Mouse (Mus musculus): Measurements from ENCODE around the gene Zfp423. TPM values are rescaled to one million over a fixed set of nuclear protein-coding genes. Genes with fewer than 3 reads are reported as not detected.

Gene Zfp423
- polyA plus RNA-seq, 1 experiment from 2014 or later = 6.1 TPM

GRCm38 (mm10) chr8:87802571-87802970, 156.8 kb downstream of the Zfp423 start:
- H3K4me1 ChIP-seq (replicated peaks; ENCODE audit: insufficient read depth, low read length) = peaks cover 8% of the 10 kb centered on the region; the same call in 1 of the 2 replicates
- DNase-seq (ENCODE audit: low spot score) (no peak), ATAC-seq (replicated peaks; ENCODE audit: low FRiP score, low read depth) (no peak)
- H3K27me3 ChIP-seq (ENCODE audit: insufficient read depth, low read length) = no peaks in the 10 kb centered on the region
- H3K9me3 ChIP-seq (replicated peaks; ENCODE audit: low read length) = no peaks in the 10 kb centered on the region
- H3K4me2 ChIP-seq (ENCODE audit: low read length) = no peak overlapping the region
- no peak overlapping the region for H3K9ac ChIP-seq (ENCODE audit: low read depth, low read length)
- 44% methylated on average over 3 of the region's 3 CpGs for WGBS
- no peak overlapping the region for H3K4me3 ChIP-seq (replicated peaks; ENCODE audit: low read depth, low read length)
- no peak overlapping the region for H3K27ac ChIP-seq
- TF ChIP-seq CTCF (IDR thresholded peaks at IDR 0.05; ENCODE audit: low read depth) = no peak
- H3K36me3 ChIP-seq (ENCODE audit: insufficient read depth, low read length) = no peaks in the 10 kb centered on the region

DNA sequence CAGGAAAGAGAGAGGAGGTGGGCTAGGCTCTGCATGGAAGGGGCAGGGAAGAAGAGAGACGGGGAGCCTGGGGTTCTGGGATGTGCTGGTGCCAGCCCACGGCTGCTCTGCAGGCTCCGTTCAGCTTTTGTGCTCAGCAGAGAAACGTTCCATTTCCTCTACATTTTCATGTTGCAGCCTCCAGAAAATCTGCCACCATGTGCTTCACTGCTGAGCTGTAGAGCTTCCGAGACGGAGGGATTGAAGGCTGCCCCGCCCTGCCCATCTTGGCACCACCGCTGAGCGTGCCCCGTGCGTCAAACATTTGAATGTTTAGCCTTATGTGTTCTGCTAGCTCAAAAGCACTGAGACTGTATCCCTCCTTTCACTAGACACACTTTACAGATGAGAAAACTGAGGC, 159.3 kb downstream of the Zfp423 start:
- no peak overlapping the region for H3K9ac ChIP-seq (ENCODE audit: low read depth, low read length)
- H3K36me3 ChIP-seq (ENCODE audit: insufficient read depth, low read length) = no peaks in the 10 kb centered on the region
- H3K4me1 ChIP-seq (replicated peaks; ENCODE audit: insufficient read depth, low read length) = peaks cover 8% of the 10 kb centered on the region; the same call in 1 of the 2 replicates
- TF ChIP-seq CTCF (IDR thresholded peaks at IDR 0.05; ENCODE audit: low read depth) = no peak
- DNase-seq (ENCODE audit: low spot score) (no peak), ATAC-seq (replicated peaks; ENCODE audit: low FRiP score, low read depth) (no peak)
- no peak overlapping the region for H3K27ac ChIP-seq
- H3K9me3 ChIP-seq (replicated peaks; ENCODE audit: low read length) = no peaks in the 10 kb centered on the region
- H3K27me3 ChIP-seq (ENCODE audit: insufficient read depth, low read length) = no peaks in the 10 kb centered on the region
- no peak overlapping the region for H3K4me2 ChIP-seq (ENCODE audit: low read length)
- no peak overlapping the region for H3K4me3 ChIP-seq (replicated peaks; ENCODE audit: low read depth, low read length)
- WGBS = 84% methylated on average over 11 of the region's 11 CpGs

- Histone ChIP-seq H3K9ac (ENCODE audit: low read depth, low read length) (no peak overlapping the region), H3K4me3 (replicated peaks; ENCODE audit: low read depth, low read length) (no peak overlapping the region), H3K36me3 (ENCODE audit: insufficient read depth, low read length) (no peaks in the 10 kb centered on the region), H3K27me3 (ENCODE audit: insufficient read depth, low read length) (no peaks in the 10 kb centered on the region), H3K4me1 (replicated peaks; ENCODE audit: insufficient read depth, low read length) (no peaks in the 10 kb centered on the region), H3K9me3 (replicated peaks; ENCODE audit: low read length) (no peaks in the 10 kb centered on the region), H3K27ac (no peak overlapping the region), H3K4me2 (ENCODE audit: low read length) (no peak overlapping the region)
- WGBS = 64% methylated on average over 7 of the region's 7 CpGs
- DNase-seq (ENCODE audit: low spot score) (peak; percentile 51), ATAC-seq (replicated peaks; ENCODE audit: low FRiP score, low read depth) (no peak)
- peak; percentile 64 for TF ChIP-seq CTCF (IDR thresholded peaks at IDR 0.05; ENCODE audit: low read depth)
These were observed 163.2 kb downstream of the Zfp423 start for GRCm38 (mm10) chr8:87796234-87796633.

GRCm38 (mm10) chr8:87794639-87795038, 164.8 kb downstream of the Zfp423 start:
- Histone ChIP-seq H3K4me1 (replicated peaks; ENCODE audit: insufficient read depth, low read length) (no peaks in the 10 kb centered on the region), H3K4me2 (ENCODE audit: low read length) (no peak overlapping the region), H3K27me3 (ENCODE audit: insufficient read depth, low read length) (no peaks in the 10 kb centered on the region), H3K36me3 (ENCODE audit: insufficient read depth, low read length) (no peaks in the 10 kb centered on the region), H3K9ac (ENCODE audit: low read depth, low read length) (no peak overlapping the region), H3K27ac (no peak overlapping the region), H3K4me3 (replicated peaks; ENCODE audit: low read depth, low read length) (no peak overlapping the region), H3K9me3 (replicated peaks; ENCODE audit: low read length) (no peaks in the 10 kb centered on the region)
- ATAC-seq (replicated peaks; ENCODE audit: low FRiP score, low read depth) (no peak), DNase-seq (ENCODE audit: low spot score) (no peak)
- WGBS = 84% methylated on average over 10 of the region's 10 CpGs
- TF ChIP-seq CTCF (IDR thresholded peaks at IDR 0.05; ENCODE audit: low read depth) = no peak

DNA sequence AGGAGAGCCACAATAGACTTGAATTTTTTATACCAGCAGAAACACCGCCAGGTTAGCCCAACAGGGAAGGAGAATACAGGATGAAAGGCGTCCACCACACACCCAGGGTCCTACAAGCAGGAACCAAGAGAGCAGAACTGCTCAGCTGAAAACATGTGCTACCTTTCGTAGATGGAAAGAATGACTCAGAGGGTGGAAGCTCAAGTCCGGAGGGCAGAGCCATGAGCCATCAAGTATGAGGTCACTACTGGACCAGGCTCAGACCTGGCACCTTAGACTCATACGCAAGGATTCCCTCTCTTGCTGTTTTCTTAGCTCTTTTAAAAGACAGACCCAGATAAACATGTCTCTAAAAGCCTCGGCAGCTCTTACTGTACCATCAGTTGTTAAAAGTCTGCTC, 168.3 kb downstream of the Zfp423 start:
- Histone ChIP-seq H3K4me1 (replicated peaks; ENCODE audit: insufficient read depth, low read length) (no peaks in the 10 kb centered on the region), H3K9ac (ENCODE audit: low read depth, low read length) (no peak overlapping the region), H3K4me2 (ENCODE audit: low read length) (no peak overlapping the region), H3K36me3 (ENCODE audit: insufficient read depth, low read length) (no peaks in the 10 kb centered on the region), H3K27ac (no peak overlapping the region), H3K4me3 (replicated peaks; ENCODE audit: low read depth, low read length) (no peak overlapping the region), H3K9me3 (replicated peaks; ENCODE audit: low read length) (no peaks in the 10 kb centered on the region), H3K27me3 (ENCODE audit: insufficient read depth, low read length) (no peaks in the 10 kb centered on the region)
- TF ChIP-seq CTCF (IDR thresholded peaks at IDR 0.05; ENCODE audit: low read depth) = no peak
- DNase-seq (ENCODE audit: low spot score) (no peak), ATAC-seq (replicated peaks; ENCODE audit: low FRiP score, low read depth) (no peak)
- 82% methylated on average over 6 of the region's 6 CpGs for WGBS

GRCm38 (mm10) chr8:87784641-87785439, 174.6 kb downstream of the Zfp423 start:
- WGBS = 75% methylated on average over 13 of the region's 13 CpGs
- Histone ChIP-seq H3K27ac (no peak overlapping the region), H3K4me1 (replicated peaks; ENCODE audit: insufficient read depth, low read length) (peaks cover 7% of the 10 kb centered on the region), H3K27me3 (ENCODE audit: insufficient read depth, low read length) (no peaks in the 10 kb centered on the region), H3K4me3 (replicated peaks; ENCODE audit: low read depth, low read length) (no peak overlapping the region), H3K9ac (ENCODE audit: low read depth, low read length) (no peak overlapping the region), H3K9me3 (replicated peaks; ENCODE audit: low read length) (no peaks in the 10 kb centered on the region), H3K4me2 (ENCODE audit: low read length) (peak overlapping the region; percentile 30), H3K36me3 (ENCODE audit: insufficient read depth, low read length) (peaks cover 3% of the 10 kb centered on the region; the same call in 1 of the 2 replicates)
- TF ChIP-seq CTCF (IDR thresholded peaks at IDR 0.05; ENCODE audit: low read depth) = no peak
- no peak for ATAC-seq (replicated peaks; ENCODE audit: low FRiP score, low read depth)
- no peak for DNase-seq (ENCODE audit: low spot score)

Data from kidney, postnatal 0 days (tissue).